Mouse (Mus musculus) kidney, embryonic 14.5 days (tissue): ENCODE results near the gene Dgkk. TPM values are rescaled to one million over a fixed set of nuclear protein-coding genes. Genes with fewer than 3 reads are reported as not detected.
"Not testable (repeated sequence)": the region's sequence is repeated elsewhere in the genome, so short reads cannot be mapped to it uniquely, and the experiment has no call there.

Experiments
- ATAC-seq: fragments of 200-750 bp; cut with Nextera tagmentation; 2 replicates; pipeline ENCODE4 v1.8.0; 2017; ENCODE audit warnings: moderate number of reproducible peaks, mild to moderate bottlenecking, moderate TSS enrichment, moderate library complexity; ENCODE audit not compliant: low FRiP score, low TSS enrichment
- H3K27ac ChIP-seq: fragments of 300-500 bp; sonication (generic); 2 replicates; pipeline ENCODE4 v1.5.1; 2014; ENCODE audit warnings: low read depth, mild to moderate bottlenecking, low read length, moderate library complexity, mixed read lengths
- H3K27me3 ChIP-seq: fragments of 300-500 bp; sonication (generic); 2 replicates; pipeline ENCODE4 v1.6.1; 2014; ENCODE audit warnings: mild to moderate bottlenecking, low read length; ENCODE audit not compliant: control insufficient read depth, insufficient read depth
- H3K36me3 ChIP-seq: fragments of 300-500 bp; sonication (generic); 2 replicates; pipeline ENCODE4 v1.6.1; 2014; ENCODE audit warnings: low read length, mixed read lengths; ENCODE audit not compliant: control insufficient read depth, insufficient read depth
- H3K4me1 ChIP-seq: fragments of 300-500 bp; sonication (generic); 2 replicates; pipeline ENCODE4 v1.6.1; 2014; ENCODE audit warnings: low read length, mixed read lengths; ENCODE audit not compliant: control insufficient read depth, insufficient read depth
- H3K4me2 ChIP-seq: fragments of 300-500 bp; sonication (generic); replicated peaks from 2 replicates; pipeline ENCODE4 v1.6.1; 2014; ENCODE audit warnings: low read depth, mild to moderate bottlenecking, low read length
- H3K4me3 ChIP-seq: fragments of 300-500 bp; sonication (generic); 2 replicates; pipeline ENCODE4 v1.5.1; 2014; ENCODE audit warnings: mild to moderate bottlenecking, low read length
- H3K9ac ChIP-seq: fragments of 300-500 bp; sonication (generic); 2 replicates; pipeline ENCODE4 v1.6.1; 2014; ENCODE audit warnings: low read depth, mild to moderate bottlenecking, low read length, moderate library complexity
- H3K9me3 ChIP-seq: fragments of 300-500 bp; sonication (generic); 2 replicates; pipeline ENCODE4 v1.6.1; 2016; ENCODE audit warnings: low read length; ENCODE audit not compliant: control insufficient read depth
- WGBS: fragments of 180-500 bp; shearing (Covaris S2); extraction: QIAGEN DNeasy Blood & Tissue Kit; methylation state at CpG from one replicate; pipeline ENCODE4 v1.1.7; 2014; 5-methylcytosine and 5-hydroxymethylcytosine counted together
- polyA plus RNA-seq: library from polyadenylated mRNA; unstranded; fragments of >200 nt; fragmentation: Nextera tagmentation; extraction: Ambion mirVana; gene quantifications from 2 replicates; pipeline ENCODE4 v1.2.1, GENCODE M21; 2014

Gene Dgkk
- 0.20 and 0.39 TPM in 2 replicates for polyA plus RNA-seq

- H3K4me3 ChIP-seq, result peak within 1 kb of the TSS; percentile 30
- H3K36me3 ChIP-seq, H3K9ac ChIP-seq, ATAC-seq, H3K4me1 ChIP-seq, H3K9me3 ChIP-seq, H3K27ac ChIP-seq: not testable (repeated sequence)
- H3K4me2 ChIP-seq, result peak within 1 kb of the TSS; percentile 44
- H3K27me3 ChIP-seq, result peaks cover 12% of the 10 kb centered on the region
- 39% methylated on average over 18 of the region's 30 CpGs for WGBS
Observed at GRCm38 (mm10) chrX:6779006-6779405, at the start of gene Dgkk. Dgkk (plus strand) TSS chrX:6779306.

- no peak for ATAC-seq
- 73% methylated on average over 3 of the region's 3 CpGs for WGBS
- H3K27me3 ChIP-seq, result no peaks in the 10 kb centered on the region
- H3K4me2 ChIP-seq, result no peak overlapping the region
- H3K4me3 ChIP-seq, result no peak overlapping the region
- H3K36me3 ChIP-seq, result no peaks in the 10 kb centered on the region
- H3K27ac ChIP-seq, result no peak overlapping the region
- H3K9ac ChIP-seq, result no peak overlapping the region
- no peaks in the 10 kb centered on the region for H3K9me3 ChIP-seq
- H3K4me1 ChIP-seq, result no peaks in the 10 kb centered on the region
Observed at GRCm38 (mm10) chrX:6733998-6734397, 45.1 kb upstream of the Dgkk start.

DNA sequence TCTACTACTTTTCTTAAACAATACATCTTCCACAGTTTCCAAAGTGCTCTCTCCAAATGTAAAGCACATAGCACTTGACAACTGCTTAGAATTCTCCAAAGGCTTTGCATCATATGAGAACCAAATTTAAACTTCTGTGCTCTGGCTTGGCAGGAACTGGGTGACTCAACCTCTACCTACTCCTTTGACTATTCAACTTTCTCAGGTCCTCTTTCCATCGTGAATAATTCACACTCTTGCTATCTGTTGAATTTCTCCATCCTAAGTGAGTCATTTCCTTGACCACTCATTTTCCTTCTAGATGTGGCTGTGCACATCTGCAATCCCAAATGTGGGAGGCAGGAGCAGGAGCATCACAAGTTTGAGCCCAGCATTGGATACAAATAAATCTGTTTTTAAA is 28.4 kb upstream of the Dgkk start:
- no peak for ATAC-seq
- no peaks in the 10 kb centered on the region for H3K9me3 ChIP-seq
- no peak overlapping the region for H3K4me2 ChIP-seq
- H3K27ac ChIP-seq, result no peak overlapping the region
- no peak overlapping the region for H3K9ac ChIP-seq
- no peaks in the 10 kb centered on the region for H3K27me3 ChIP-seq
- H3K4me3 ChIP-seq, result no peak overlapping the region
- no peaks in the 10 kb centered on the region for H3K4me1 ChIP-seq
- WGBS, result 52% methylated on average over 1 of the region's 1 CpGs
- H3K36me3 ChIP-seq, result no peaks in the 10 kb centered on the region

- Histone ChIP-seq H3K9ac (no peak overlapping the region), H3K4me2 (no peak overlapping the region), H3K4me3 (no peak overlapping the region), H3K36me3 (no peaks in the 10 kb centered on the region), H3K27ac (no peak overlapping the region), H3K9me3 (no peaks in the 10 kb centered on the region), H3K27me3 (no peaks in the 10 kb centered on the region), H3K4me1 (no peaks in the 10 kb centered on the region)
- WGBS, result 43% methylated on average over 6 of the region's 6 CpGs
- ATAC-seq, result peak; percentile 73
Observed at GRCm38 (mm10) chrX:6751549-6752047, 27.5 kb upstream of the Dgkk start.

DNA sequence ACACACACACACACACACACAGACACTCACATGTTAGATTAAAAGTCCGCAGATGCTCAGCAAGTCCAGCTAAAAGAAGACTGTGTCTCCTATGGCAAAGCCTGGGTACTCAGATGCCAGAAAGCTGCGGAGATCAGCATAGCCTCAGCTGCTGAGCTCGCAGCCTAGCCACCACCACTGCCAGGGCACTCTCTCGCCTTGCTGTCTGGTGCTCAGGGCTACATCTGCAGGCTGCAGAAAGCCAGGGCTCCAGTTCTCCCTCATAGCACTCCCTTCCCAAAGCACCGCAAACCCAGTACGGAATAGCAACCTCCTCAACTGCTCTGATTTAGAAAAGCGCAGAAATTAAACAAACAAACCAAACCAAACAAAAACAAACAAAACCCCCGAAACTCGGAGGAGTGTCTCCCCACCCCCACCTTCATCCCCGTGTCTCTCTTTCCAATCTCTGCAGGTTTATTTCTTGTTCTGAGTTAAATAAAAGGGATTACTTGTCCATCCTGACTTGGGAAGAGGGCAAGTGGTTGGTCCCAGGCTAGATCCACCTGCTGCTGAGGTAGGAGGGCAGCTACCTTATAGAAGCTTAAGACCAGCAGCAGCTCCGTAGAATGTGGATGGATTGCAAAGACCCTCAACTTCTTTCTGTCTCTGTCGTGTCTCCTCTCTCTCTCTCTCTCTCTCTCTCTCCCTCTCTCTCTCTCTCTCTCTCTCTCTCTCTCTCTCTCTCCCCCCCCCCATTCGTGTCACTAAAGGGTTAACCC is 1.4 kb upstream of the Dgkk start:
- Histone ChIP-seq H3K27ac (no peak overlapping the region), H3K36me3 (no peaks in the 10 kb centered on the region), H3K9ac (no peak overlapping the region), H3K4me3 (peak overlapping the region; percentile 30; the same call in 1 of the 2 replicates), H3K27me3 (peaks cover 12% of the 10 kb centered on the region), H3K9me3 (no peaks in the 10 kb centered on the region), H3K4me2 (peak overlapping the region; percentile 44), H3K4me1 (no peaks in the 10 kb centered on the region)
- 27% methylated on average over 13 of the region's 13 CpGs for WGBS
- ATAC-seq, result no peak

DNA sequence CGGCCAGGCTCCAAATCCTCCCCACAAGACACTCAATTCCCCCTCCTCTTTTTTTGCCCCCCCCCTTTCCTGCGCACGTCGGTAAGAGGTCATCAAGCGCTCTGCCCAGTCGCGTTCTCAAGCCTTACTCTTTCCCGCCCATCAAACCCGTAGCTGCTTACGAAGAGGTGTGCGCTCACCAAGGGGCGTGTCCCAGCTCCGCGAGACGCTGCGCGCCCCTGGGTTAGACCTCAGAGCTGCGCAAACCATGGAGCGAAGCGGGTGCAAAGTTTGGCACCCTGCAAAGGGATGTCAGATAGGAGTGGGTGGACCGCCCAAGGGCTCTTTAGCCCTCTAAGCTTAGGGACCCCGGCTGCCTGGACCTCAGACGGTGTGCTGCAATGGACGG is 862 bp upstream of the Dgkk start:
- no peak overlapping the region for H3K9ac ChIP-seq
- H3K27ac ChIP-seq, result no peak overlapping the region
- no peaks in the 10 kb centered on the region for H3K36me3 ChIP-seq
- peak overlapping the region; percentile 44 for H3K4me2 ChIP-seq
- 22% methylated on average over 24 of the region's 24 CpGs for WGBS
- peak; percentile 81 for ATAC-seq
- no peaks in the 10 kb centered on the region for H3K9me3 ChIP-seq
- H3K27me3 ChIP-seq, result peaks cover 12% of the 10 kb centered on the region
- peak overlapping the region; percentile 30 for H3K4me3 ChIP-seq
- no peaks in the 10 kb centered on the region for H3K4me1 ChIP-seq

DNA sequence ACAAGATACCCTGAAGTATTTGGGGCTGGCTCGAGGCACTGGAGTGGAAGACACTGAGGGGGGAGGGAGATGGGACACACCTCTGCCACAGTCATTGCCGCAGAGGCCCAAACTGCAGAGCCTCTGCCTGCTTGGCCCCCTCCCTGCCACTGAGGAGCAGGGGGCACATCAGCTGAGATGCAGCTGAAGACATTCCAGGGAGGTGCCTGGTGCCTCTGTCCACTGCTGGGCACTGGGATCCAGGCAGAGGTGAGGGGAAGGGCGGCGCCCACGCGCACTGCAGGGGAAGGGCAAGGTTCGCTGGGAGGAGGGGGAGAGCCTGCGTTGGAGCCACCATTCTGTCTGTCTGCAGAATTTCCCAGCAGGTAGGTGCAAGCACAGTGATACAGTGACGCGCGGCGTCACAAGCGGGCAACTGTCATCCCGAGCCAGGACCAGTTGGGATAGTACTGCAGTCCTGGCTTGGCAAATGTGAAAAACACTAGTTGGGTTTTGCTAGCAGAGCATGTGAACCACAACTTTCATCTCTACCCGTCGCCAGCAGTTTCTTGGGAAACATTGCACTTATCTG is 948 bp downstream of the Dgkk start:
- Histone ChIP-seq H3K4me3 (no peak overlapping the region), H3K4me2 (no peak overlapping the region), H3K27me3 (peaks cover 12% of the 10 kb centered on the region), H3K36me3 (no peaks in the 10 kb centered on the region), H3K9me3 (no peaks in the 10 kb centered on the region), H3K27ac (no peak overlapping the region), H3K9ac (no peak overlapping the region), H3K4me1 (no peaks in the 10 kb centered on the region)
- WGBS, result 30% methylated on average over 16 of the region's 16 CpGs
- ATAC-seq, result no peak

GRCm38 (mm10) chrX:6832553-6832952 is 53.4 kb downstream of the Dgkk start:
- Histone ChIP-seq H3K4me3 (no peak overlapping the region), H3K4me1 (no peaks in the 10 kb centered on the region), H3K9me3 (no peaks in the 10 kb centered on the region), H3K27ac (no peak overlapping the region), H3K36me3 (no peaks in the 10 kb centered on the region), H3K4me2 (no peak overlapping the region), H3K27me3 (no peaks in the 10 kb centered on the region), H3K9ac (no peak overlapping the region)
- WGBS, result 43% methylated on average over 2 of the region's 2 CpGs
- ATAC-seq, result no peak

DNA sequence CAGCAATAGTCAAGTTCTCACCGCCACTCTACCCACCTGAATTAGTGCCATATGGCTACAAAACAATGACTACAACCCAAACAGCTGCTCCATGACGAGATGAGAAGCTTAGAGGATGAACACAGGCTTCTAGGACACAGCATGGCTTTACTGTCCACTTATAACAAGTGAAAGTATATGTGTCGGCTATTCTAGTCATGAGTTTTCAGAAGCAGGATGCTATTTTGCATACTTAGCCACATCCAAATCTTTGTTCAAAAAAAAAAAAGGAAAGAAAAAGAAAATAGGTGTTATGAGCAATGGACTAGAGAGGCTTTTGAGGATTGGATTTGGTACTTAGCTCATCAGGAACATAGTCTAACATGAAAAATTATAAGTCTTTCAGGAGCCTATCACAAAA is 74.4 kb downstream of the Dgkk start:
- no peak for ATAC-seq
- no peaks in the 10 kb centered on the region for H3K27me3 ChIP-seq
- no peak overlapping the region for H3K9ac ChIP-seq
- no peak overlapping the region for H3K4me2 ChIP-seq
- H3K9me3 ChIP-seq, result no peaks in the 10 kb centered on the region
- H3K4me1 ChIP-seq, result no peaks in the 10 kb centered on the region
- WGBS, result 53% methylated on average over 3 of the region's 3 CpGs
- H3K36me3 ChIP-seq, result no peaks in the 10 kb centered on the region
- no peak overlapping the region for H3K27ac ChIP-seq
- H3K4me3 ChIP-seq, result no peak overlapping the region
